Mouse (Mus musculus) liver, adult 2 months (tissue): Measurements from ENCODE around the gene Lrrfip1. TPM values are rescaled to one million over a fixed set of nuclear protein-coding genes. Genes with fewer than 3 reads are reported as not detected.

Experiments used
- DNase-seq: peaks from one replicate; pipeline ENCODE4 v3.0.0-alpha.2; 2011; ENCODE audit warnings: low read depth, low spot score; ENCODE audit errors: extremely low read depth
- H3K27ac ChIP-seq: fragments of 200-500 bp; replicated peaks from 2 replicates; pipeline ENCODE4 v1.5.1; 2012; ENCODE audit warnings: low read depth, mild to moderate bottlenecking, control low read depth, inconsistent platforms, low read length; ENCODE audit not compliant: insufficient read depth
- H3K27me3 ChIP-seq: fragments of 200-500 bp; 2 replicates; pipeline ENCODE4 v1.6.1; 2012; ENCODE audit warnings: mild to moderate bottlenecking, moderate library complexity, low read length, inconsistent platforms; ENCODE audit not compliant: control insufficient read depth, insufficient read depth
- H3K36me3 ChIP-seq: fragments of 200-500 bp; 2 replicates; pipeline ENCODE4 v1.6.1; 2012; ENCODE audit warnings: low read length, inconsistent platforms; ENCODE audit not compliant: control insufficient read depth, insufficient read depth
- H3K4me1 ChIP-seq: fragments of 200-500 bp; 2 replicates; pipeline ENCODE4 v1.6.1; 2011; ENCODE audit warnings: low read length; ENCODE audit not compliant: control insufficient read depth, insufficient read depth
- H3K4me3 ChIP-seq: fragments of 200-500 bp; 2 replicates; pipeline ENCODE4 v1.5.1; 2011; ENCODE audit warnings: low read depth, mild to moderate bottlenecking, control low read depth, low read length, moderate library complexity; ENCODE audit not compliant: insufficient read depth
- H3K79me2 ChIP-seq: fragments of 200-500 bp; 2 replicates; pipeline ENCODE4 v1.6.1; 2012; ENCODE audit warnings: inconsistent platforms, mild to moderate bottlenecking, low read length, moderate library complexity; ENCODE audit not compliant: control insufficient read depth, insufficient read depth
- H3K9ac ChIP-seq: fragments of 200-500 bp; 2 replicates; pipeline ENCODE4 v1.6.1; 2012; ENCODE audit warnings: low read depth, mild to moderate bottlenecking, control low read depth, inconsistent platforms, low read length
- CTCF ChIP-seq: fragments of 200-500 bp; IDR thresholded peaks from 2 replicates; pipeline ENCODE4 v1.5.1; 2011; ENCODE audit warnings: low read depth, low read length, control low read depth
- POLR2A ChIP-seq: fragments of 200-500 bp; IDR thresholded peaks from 2 replicates; pipeline ENCODE4 v1.6.1; 2011; ENCODE audit warnings: low read length, control low read depth; ENCODE audit not compliant: insufficient read depth; ENCODE audit errors: extremely low read depth
- WGBS: fragments of 180-500 bp; shearing (Covaris S2); methylation state at CpG from one replicate; pipeline ENCODE4 v1.1.7; 2018; 5-methylcytosine and 5-hydroxymethylcytosine counted together
- polyA plus RNA-seq: library from polyadenylated mRNA; depleted of rRNA; stranded (reverse); fragments of >200 nt; gene quantifications from 2 replicates; pipeline ENCODE4 v1.2.3, GENCODE M21; 2012
- total RNA-seq: library from RNA; depleted of rRNA; stranded (reverse); fragments of >200 nt; gene quantifications from 2 replicates; pipeline ENCODE4 v1.2.3, GENCODE M21; 2014

Gene Lrrfip1
- total and polyA plus RNA-seq, 2 experiments, result 4.8 to 22.4 TPM

DNA sequence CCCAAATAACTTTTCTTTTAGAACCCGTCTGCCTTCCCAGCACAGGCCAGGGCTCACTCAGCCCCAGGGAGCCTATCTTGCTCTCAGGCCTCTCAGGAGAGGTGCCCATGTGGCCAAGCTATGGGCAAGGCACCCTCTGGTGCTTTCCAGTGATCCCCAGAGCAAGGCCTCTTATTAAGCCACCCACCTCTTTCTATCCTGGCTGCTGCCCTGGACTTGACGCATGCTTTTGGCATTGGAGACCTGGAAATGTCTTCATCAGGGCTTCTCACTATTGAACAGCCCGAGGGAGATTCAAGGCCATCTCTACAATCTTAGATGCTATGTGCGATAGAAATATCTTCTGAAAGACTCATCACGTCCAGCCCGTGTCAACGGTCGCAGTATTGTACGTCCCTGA lies 78.9 kb downstream of the Lrrfip1 start:
- WGBS, result 90% methylated on average over 9 of the region's 9 CpGs
- DNase-seq, result no peak
- Histone ChIP-seq H3K27ac (no peak overlapping the region), H3K79me2 (peaks cover 14% of the 10 kb centered on the region; the same call in 1 of the 2 replicates), H3K4me3 (no peak overlapping the region), H3K36me3 (peaks cover 2% of the 10 kb centered on the region; the same call in 1 of the 2 replicates), H3K9ac (no peak overlapping the region), H3K4me1 (peaks cover 4% of the 10 kb centered on the region; the same call in 1 of the 2 replicates), H3K27me3 (no peaks in the 10 kb centered on the region)
- TF ChIP-seq CTCF, result no peak

DNA sequence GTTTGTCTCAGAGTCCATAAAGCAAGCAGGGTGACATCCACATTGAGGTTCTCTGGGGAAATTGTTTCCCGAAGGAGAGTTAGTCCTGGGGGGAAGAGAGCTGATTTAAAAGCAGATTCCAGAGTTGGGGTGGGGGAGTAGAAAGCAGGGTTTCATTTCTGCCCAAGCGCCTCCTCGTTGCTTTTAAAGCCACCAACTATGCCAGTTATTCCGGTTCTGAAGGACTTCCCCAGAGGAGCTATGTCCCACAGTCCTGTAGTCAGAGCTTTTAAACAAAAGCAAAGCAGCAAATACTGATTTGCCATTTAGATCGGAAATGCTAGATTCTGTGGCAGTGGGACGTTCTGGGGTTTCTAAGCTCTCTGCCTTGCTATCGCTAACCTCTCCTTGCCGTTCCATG lies 79.4 kb downstream of the Lrrfip1 start:
- no peak for DNase-seq
- WGBS, result 94% methylated on average over 8 of the region's 8 CpGs
- peaks cover 4% of the 10 kb centered on the region; the same call in 1 of the 2 replicates for H3K4me1 ChIP-seq
- no peak overlapping the region for H3K9ac ChIP-seq
- no peak overlapping the region for H3K27ac ChIP-seq
- H3K4me3 ChIP-seq, result no peak overlapping the region
- no peak for TF ChIP-seq POLR2A
- no peak for TF ChIP-seq CTCF
- H3K79me2 ChIP-seq, result peaks cover 14% of the 10 kb centered on the region; the same call in 1 of the 2 replicates
- no peaks in the 10 kb centered on the region for H3K27me3 ChIP-seq
- H3K36me3 ChIP-seq, result peaks cover 2% of the 10 kb centered on the region; the same call in 1 of the 2 replicates

DNA sequence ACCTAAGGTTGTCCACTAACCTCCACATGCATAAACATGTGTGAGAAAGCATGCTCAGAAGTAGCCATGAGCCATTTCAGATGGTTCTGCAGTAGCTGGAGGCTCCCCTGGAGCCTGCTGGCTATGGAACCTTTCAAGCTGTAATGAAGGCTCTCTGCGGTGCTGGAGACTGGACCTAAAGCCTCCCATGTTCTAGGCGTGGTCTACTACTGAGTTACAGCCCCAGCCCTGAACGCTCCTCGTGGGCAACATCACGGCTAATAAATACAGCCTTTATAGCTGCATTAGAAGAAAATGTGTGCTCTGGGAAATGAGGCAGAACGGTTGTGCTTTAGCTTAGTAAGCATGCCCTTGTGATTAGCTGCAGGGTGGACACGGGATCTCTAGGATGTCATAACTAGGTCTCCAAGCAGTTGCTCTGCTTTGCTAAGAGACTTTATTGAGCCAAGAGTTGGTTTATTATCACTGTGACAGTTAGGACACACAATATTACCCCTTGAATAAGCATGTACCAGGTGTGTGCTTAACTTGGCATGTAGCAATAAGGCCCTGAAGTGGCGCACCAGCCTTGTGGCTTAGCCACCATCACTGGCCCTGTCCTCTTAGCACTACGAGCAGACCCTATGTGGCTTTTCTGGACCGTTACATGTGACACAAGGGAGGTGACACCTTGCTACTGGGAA lies 81.3 kb downstream of the Lrrfip1 start:
- TF ChIP-seq POLR2A (no peak), CTCF (no peak)
- Histone ChIP-seq H3K4me3 (no peak overlapping the region), H3K4me1 (peaks cover 4% of the 10 kb centered on the region; the same call in 1 of the 2 replicates), H3K36me3 (peaks cover 2% of the 10 kb centered on the region; the same call in 1 of the 2 replicates), H3K27ac (no peak overlapping the region), H3K79me2 (peaks cover 11% of the 10 kb centered on the region; the same call in 1 of the 2 replicates), H3K9ac (no peak overlapping the region), H3K27me3 (no peaks in the 10 kb centered on the region)
- WGBS, result 83% methylated on average over 10 of the region's 10 CpGs
- no peak for DNase-seq

DNA sequence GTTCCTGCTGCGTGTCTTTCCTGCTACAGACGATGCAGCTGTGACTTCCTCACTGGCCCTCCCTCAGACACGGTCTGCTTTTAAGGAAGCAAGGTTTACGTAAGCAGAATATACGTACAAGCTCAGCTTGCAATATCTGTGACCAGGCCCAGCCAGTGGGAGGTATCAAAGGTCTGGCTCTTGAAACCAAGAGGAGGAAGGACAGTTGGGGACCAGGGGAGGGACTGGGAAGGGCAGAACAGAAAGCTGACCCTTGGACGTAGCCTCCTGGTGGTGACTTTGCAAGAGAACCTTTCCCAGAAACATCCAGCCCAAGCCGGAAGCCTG lies 81.8 kb downstream of the Lrrfip1 start:
- Histone ChIP-seq H3K79me2 (peaks cover 11% of the 10 kb centered on the region; the same call in 1 of the 2 replicates), H3K27ac (no peak overlapping the region), H3K27me3 (no peaks in the 10 kb centered on the region), H3K4me3 (no peak overlapping the region), H3K36me3 (peaks cover 2% of the 10 kb centered on the region; the same call in 1 of the 2 replicates), H3K4me1 (peaks cover 4% of the 10 kb centered on the region; the same call in 1 of the 2 replicates), H3K9ac (no peak overlapping the region)
- WGBS, result 41% methylated on average over 7 of the region's 7 CpGs
- TF ChIP-seq POLR2A (no peak), CTCF (peak; percentile 57)
- peak; percentile 65 for DNase-seq

DNA sequence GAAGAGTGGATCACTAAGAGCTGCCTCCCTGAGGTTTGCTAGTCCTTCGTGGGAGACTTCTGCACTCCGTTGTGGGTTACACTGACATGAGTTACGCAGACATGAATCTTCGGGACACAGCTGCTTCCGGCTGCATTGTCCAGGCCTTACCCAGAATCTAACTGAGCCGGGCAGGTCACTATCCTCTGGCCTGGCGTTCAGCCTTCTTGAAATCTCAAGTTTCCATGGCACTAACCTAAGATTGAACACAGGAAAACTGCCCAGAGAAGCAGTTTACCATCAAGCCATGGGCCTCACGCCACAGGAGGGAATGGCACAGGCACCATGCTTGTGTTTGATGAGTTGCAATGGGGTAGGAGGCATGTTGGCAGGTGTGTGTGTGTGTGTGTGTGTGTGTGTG lies 85.8 kb downstream of the Lrrfip1 start:
- Histone ChIP-seq H3K4me1 (peaks cover 4% of the 10 kb centered on the region; the same call in 1 of the 2 replicates), H3K79me2 (peaks cover 3% of the 10 kb centered on the region; the same call in 1 of the 2 replicates), H3K9ac (no peak overlapping the region), H3K4me3 (no peak overlapping the region), H3K27ac (no peak overlapping the region), H3K27me3 (no peaks in the 10 kb centered on the region), H3K36me3 (no peaks in the 10 kb centered on the region)
- WGBS, result 85% methylated on average over 8 of the region's 8 CpGs
- no peak for DNase-seq
- TF ChIP-seq CTCF (no peak), POLR2A (no peak)

DNA sequence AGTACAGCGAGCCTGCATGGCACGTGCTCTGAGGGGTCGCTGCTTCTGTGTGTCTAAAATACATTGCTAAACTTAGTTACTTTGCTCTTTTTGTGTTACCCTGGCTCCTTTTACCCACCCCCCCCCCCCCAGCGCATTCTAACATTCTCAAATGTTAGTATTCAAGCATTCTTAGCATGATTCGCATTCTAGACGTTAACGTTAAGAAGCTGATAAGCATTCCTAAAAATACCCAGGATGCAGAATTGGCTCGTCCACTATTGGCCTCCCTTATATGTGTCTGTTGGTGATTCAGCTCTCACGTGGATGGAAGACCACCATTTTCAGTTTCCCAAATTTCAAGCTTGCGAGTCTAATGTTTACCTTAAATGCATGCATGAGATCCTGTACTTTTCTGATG lies 86.5 kb downstream of the Lrrfip1 start:
- Histone ChIP-seq H3K9ac (no peak overlapping the region), H3K27me3 (no peaks in the 10 kb centered on the region), H3K79me2 (peaks cover 3% of the 10 kb centered on the region; the same call in 1 of the 2 replicates), H3K27ac (no peak overlapping the region), H3K36me3 (no peaks in the 10 kb centered on the region), H3K4me3 (no peak overlapping the region), H3K4me1 (peaks cover 4% of the 10 kb centered on the region; the same call in 1 of the 2 replicates)
- no peak for TF ChIP-seq POLR2A
- TF ChIP-seq CTCF, result no peak
- 83% methylated on average over 10 of the region's 10 CpGs for WGBS
- no peak for DNase-seq
